Comparison of ENCODE assay signal across 9 mouse cellular contexts in genomic region chr8:107955887-107956286, GRCm38 (mm10). TPM values are rescaled to one million over a fixed set of nuclear protein-coding genes. Genes with fewer than 3 reads are reported as not detected.
DNase-seq lines count a peak whose midpoint lies in the region; TF ChIP-seq lines count a peak whose summit lies in the region.
"Had no signal": no experiment of that assay in that cellular context is flagged by ENCODE, and none has a peak within 500 bp of the region (broad histone marks: within the 10 kb centered on the region; RNA-seq: fewer than 3 reads in every experiment).

No protein-coding gene starts in this region.

- TF ChIP-seq POLR2A in kidney, adult 2 months (IDR thresholded peaks at IDR 0.05; ENCODE audit: low read depth, low read length): no peak

- WGBS in kidney, adult 2 months: 60% methylated on average over 3 of the region's 3 CpGs
- 68% methylated on average over 3 of the region's 3 CpGs for WGBS in limb, embryonic 10.5 days

- TF ChIP-seq CTCF in kidney, adult 2 months (conservative IDR thresholded peaks at IDR 0.05; ENCODE audit: insufficient read depth, insufficient read length, low read depth, low read length): 0 out of 2 replicates have a peak, but pooled peaks have one; percentile 21

- H3K27ac ChIP-seq in kidney, adult 2 months (ENCODE audit: insufficient read depth, low read depth, low read length): no peak overlapping the region
- H3K27ac ChIP-seq in limb, embryonic 10.5 days: peak overlapping the region; percentile 2; the same call in 1 of the 2 replicates
- H3K27ac ChIP-seq: embryonic facial prominence, embryonic 15.5 days had no signal

- intact Hi-C loops in gastrocnemius, postnatal 14 days (cut with DNase I; ENCODE audit: low total_unique reads): no loop called here

- no peaks in the 10 kb centered on the region for H3K4me1 ChIP-seq in kidney, adult 2 months (ENCODE audit: control insufficient read depth, insufficient read depth, low read length)
- H3K4me1 ChIP-seq in limb, embryonic 10.5 days: peaks cover 43% of the 10 kb centered on the region

- H3K9me3 ChIP-seq in limb, embryonic 10.5 days (replicated peaks): no peaks in the 10 kb centered on the region
- H3K9me3 ChIP-seq: embryonic facial prominence, embryonic 15.5 days had no signal

- peak; percentile 33 to 65 for DNase-seq in adrenal gland, adult (ENCODE audit: inconsistent age in 2 of 2, low spot score in 1 of 2)
- no peak for DNase-seq in adrenal gland, postnatal 4 days (ENCODE audit: low spot score in 2 of 2)
- peak; percentile 8 for DNase-seq in kidney, adult 2 months
- no peak for DNase-seq in kidney, postnatal 25 days
- peak; percentile 82 for DNase-seq in brain, adult 2 months (ENCODE audit: low read depth, low spot score)
- DNase-seq in limb, embryonic 10.5 days (ENCODE audit: low spot score): no peak
- DNase-seq in thymus, postnatal 10 days (ENCODE audit: low spot score in 2 of 2): no peak
- DNase-seq in gastrocnemius, postnatal 14 days: no peak

- H3K4me3 ChIP-seq in kidney, adult 2 months (ENCODE audit: insufficient read depth, low read depth, low read length): no peak overlapping the region
- no peak overlapping the region for H3K4me3 ChIP-seq in limb, embryonic 10.5 days
- H3K4me3 ChIP-seq: embryonic facial prominence, embryonic 15.5 days had no signal

- no peaks in the 10 kb centered on the region for H3K36me3 ChIP-seq in kidney, adult 2 months (ENCODE audit: control insufficient read depth, insufficient read depth, low read length)
- H3K36me3 ChIP-seq in limb, embryonic 10.5 days: no peaks in the 10 kb centered on the region
- H3K36me3 ChIP-seq: embryonic facial prominence, embryonic 15.5 days had no signal

- H3K27me3 ChIP-seq in kidney, adult 2 months (replicated peaks; ENCODE audit: control insufficient read depth, insufficient read depth, low read length): no peaks in the 10 kb centered on the region
- no peaks in the 10 kb centered on the region for H3K27me3 ChIP-seq in limb, embryonic 10.5 days (ENCODE audit: low read depth, poor library complexity, severe bottlenecking)

RNA-seq across cellular contexts. Expression of gene Zfhx3, which starts 13.4 kb away (rescaled TPM):
- 10 to 100 TPM; 38.1 to 42.0 TPM for total RNA-seq in adrenal gland, postnatal 4 days (2021)
- 2.0 and 2.5 TPM in 2 replicates for polyA plus RNA-seq in kidney, adult 2 months (2012; rRNA removed)
- 15.8 and 28.1 TPM in 2 replicates for polyA plus RNA-seq in limb, embryonic 10.5 days (2016; fragmentation: Nextera tagmentation; extraction: Ambion mirVana)
- total RNA-seq in gastrocnemius, postnatal 14 days (2021): 10 to 100 TPM in 1 of 2 experiments, 1 to 10 TPM in 1; 9.7 to 10.8 TPM

Comparison
In these comparisons a context has a peak if more than half of its experiments do, and no peak if none do; other contexts are left out.
1. DNase-seq: peak in adrenal gland, adult (2 of 2), kidney, adult 2 months (single experiment) and brain, adult 2 months (single experiment); none in adrenal gland, postnatal 4 days (0 of 2), kidney, postnatal 25 days (0 of 2), limb, embryonic 10.5 days (single experiment), thymus, postnatal 10 days (0 of 2) and gastrocnemius, postnatal 14 days (single experiment).